Mouse (Mus musculus) heart, postnatal 25 days (tissue): ENCODE measurements around the gene Ccdc12. TPM values are rescaled to one million over a fixed set of nuclear protein-coding genes. Genes with fewer than 3 reads are reported as not detected.
A peak's percentile ranks its signal among the peaks of the same experiment; 100 is the strongest.
"Not testable (repeated sequence)": the region's sequence is repeated elsewhere in the genome, so short reads cannot be mapped to it uniquely, and the experiment has no call there.

Source experiments
- DNase-seq: peaks from one replicate; pipeline ENCODE4 v3.0.0; 2022; ENCODE audit warnings: low spot score
- intact Hi-C: fragments of 180-260 bp; cut with DNase I; formaldehyde crosslinking; loops from one replicate; pipeline ENCODE4 v1.15.1; 2025
- total RNA-seq, 2 experiments: library from RNA; stranded (reverse); gene quantifications; 2 replicates each; pipeline ENCODE4 v1.2.3; 2021

Gene Ccdc12
- total RNA-seq, 2 experiments from 2014 or later: 61.6 to 66.8 TPM

DNA sequence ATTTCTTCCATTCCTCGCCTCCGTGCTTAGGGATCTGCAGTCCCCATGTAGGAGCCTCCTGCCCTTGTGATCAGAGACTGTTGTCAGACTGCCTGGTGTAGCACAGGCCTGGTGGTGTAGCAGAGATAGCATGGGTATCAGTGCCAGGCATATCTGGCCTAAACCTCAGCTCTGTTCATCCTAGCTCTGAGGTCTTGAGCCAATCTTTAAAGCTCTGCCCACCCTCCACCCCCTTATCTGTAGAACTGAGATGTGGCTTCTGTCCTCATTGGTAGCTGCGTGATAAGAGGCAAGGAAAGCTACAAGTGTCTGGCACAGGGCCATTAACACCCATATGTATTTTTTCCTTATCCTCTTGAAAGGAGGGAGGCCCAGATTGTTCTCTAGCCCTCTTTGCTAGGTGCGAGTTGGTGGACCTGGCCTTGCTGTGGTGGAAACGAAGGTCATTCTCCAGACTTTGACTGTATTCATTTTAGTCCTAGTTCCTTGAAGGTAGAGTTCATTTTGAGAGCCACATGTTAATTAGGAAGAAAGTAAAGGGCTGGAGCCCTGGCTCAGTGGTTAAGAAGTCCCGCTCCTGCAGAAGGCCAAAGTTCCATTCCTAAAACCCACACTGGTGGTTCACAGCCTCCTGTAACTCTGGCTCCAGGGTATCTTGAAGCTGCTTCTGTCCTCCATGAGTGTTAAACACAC, 12.4 kb downstream of the Ccdc12 start:
- DNase-seq: no peak
- intact Hi-C loops: no loop called here

DNA sequence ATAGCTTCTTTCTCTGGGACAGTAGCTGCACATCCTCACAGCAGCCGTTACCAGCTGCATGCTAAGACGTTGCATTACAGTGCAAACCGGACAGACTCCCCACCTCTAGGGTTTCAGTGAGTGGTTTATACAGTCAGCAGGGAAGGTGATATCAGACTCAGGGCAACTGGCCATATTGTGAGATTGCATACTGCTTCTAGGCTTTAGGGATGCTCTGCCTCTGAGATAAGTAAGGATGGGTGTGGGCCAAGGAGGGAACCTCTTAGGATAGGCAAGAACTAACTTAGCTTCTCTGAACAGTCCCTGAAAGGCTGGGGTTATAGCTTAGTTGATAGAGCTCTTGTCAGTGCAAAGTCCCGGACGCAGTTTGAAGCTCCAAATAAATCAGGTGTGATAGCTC, 13.5 kb downstream of the Ccdc12 start:
- intact Hi-C loops: loop anchor here (2.0 kb wide), 1 partner anchor 13 kb away; the partner anchor contains the start of gene Ccdc12
- no peak for DNase-seq

GRCm38 (mm10) chr9:110672462-110673106, 16.3 kb downstream of the Ccdc12 start:
- intact Hi-C loops: loop anchor here (1.0 kb wide), 1 partner anchor 37 kb away; no protein-coding TSS in a partner anchor
- no peak for DNase-seq

DNA sequence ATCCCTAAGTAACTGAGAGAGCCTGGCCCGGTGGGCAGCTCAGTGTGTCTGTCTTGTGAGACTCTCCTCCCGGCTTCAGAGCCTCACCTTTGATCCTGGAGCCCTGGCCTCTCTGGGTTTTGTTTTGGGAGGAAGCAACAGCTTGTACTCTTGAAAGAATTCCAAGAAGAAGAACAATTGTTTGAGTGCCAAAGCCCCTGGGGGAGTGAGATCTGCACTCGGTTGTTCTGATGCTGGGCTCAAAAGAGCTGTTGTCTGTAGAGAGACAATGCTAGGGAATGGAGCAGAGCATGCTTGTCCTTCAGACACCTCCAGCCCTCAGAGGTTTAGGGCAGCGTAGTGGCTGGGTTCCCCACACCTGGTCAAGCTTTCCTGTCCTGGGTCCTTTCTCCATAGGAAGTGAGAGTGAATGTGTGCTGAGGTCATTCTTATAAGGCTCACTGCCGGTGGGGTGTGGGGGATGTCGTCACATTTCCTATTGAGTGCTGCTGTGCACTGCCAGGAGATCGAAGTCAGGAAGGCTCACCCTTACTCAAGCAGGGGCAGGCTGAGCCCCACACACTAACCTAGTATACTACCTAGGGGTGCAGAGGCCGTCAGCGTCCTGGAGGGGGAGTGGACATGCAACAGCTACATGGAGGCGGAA, 16.9 kb downstream of the Ccdc12 start:
- intact Hi-C loops: no loop called here

DNA sequence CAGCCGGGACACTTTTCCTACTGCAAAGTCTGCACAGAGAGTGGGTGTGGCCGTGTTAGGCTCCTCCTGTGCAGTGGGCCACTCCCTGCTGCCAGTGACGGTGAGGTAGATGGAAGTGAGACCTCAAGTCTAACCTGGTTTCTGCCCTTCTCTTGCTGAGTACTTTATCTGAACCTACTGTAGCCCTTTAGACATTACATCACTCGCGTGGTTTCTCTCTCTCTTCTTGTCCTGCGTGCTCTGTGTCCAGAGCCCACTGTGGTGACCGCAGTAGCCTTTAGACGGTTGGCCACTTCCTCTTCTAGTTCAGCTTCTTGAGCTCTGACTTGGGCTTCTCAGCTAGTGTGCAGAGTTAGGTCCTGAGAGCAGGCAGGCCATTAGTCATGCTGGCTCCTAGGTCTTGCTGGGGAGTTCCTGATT, 20.2 kb downstream of the Ccdc12 start:
- intact Hi-C loops: no loop called here
- no peak for DNase-seq

More for the DNA sequence above, 16.9 kb downstream of the Ccdc12 start:
- DNase-seq: no peak

GRCm38 (mm10) chr9:110678886-110679285, 22.6 kb downstream of the Ccdc12 start:
- DNase-seq: no peak
- intact Hi-C loops: no loop called here

DNA sequence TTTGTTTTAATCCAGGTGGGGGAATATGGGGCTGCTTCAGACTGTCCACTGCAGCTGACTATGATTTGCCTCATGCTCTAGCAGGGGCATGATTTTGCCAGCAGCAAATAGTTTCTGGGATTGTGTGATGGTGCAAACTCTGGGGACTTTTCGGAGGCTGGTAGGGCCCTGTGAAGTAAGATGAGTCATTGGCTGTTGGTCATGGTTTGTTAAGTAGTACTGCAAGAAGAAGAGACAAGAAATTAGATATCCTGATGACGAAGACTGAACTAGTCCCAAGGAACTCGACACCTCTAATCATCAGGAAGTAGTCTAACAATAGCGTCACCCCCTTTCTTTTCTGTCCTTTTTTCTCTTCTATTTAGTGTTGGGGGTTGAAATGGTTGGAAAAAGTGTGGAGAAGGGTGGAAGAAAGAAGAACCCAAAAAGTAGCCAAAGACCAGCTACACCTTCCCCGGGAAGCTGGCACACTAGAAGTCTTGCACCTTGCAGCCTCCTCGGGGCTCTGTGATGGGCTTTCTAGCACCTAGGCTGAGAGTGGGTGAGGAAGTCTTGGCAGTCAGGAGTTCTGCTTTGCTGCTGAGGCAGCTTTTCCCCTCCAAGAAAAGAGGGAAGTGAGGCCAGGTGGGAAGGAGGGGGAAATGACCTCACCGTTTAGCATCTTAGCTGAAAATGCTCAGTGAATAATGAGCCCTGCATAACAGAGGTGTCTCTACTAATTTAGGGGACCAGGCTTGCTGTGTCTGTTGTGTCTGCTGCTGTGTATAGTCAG, 24.6 kb downstream of the Ccdc12 start:
- DNase-seq: no peak
- intact Hi-C loops: no loop called here

- no peak for DNase-seq
- intact Hi-C loops: no loop called here
These were observed 25.5 kb downstream of the Ccdc12 start for GRCm38 (mm10) chr9:110681817-110682216.

GRCm38 (mm10) chr9:110682255-110682654, 26.0 kb downstream of the Ccdc12 start:
- DNase-seq: no peak
- intact Hi-C loops: no loop called here

DNA sequence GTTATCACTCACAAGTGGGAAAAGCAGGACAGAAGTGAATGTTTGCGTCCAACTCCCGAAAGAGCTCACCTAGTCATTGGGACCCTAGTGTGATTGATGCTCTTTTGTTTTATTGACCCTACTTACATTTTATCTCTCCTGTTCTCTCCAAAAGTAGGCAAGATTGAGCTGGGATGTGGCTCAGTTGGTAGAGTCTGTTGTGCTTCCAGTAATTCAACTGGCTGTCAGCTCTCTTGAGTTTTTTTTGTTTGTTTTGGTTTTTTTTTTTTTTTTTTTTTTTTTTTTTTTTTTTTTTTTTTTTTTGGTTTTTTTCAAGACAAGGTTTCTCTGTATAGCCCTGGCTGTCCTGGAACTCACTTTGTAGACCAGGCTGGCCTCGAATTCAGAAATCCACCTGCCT, 26.4 kb downstream of the Ccdc12 start:
- intact Hi-C loops: not testable (repeated sequence)

GRCm38 (mm10) chr9:110683574-110684099, 27.3 kb downstream of the Ccdc12 start:
- intact Hi-C loops: no loop called here
- no peak for DNase-seq

More for the DNA sequence above, 26.4 kb downstream of the Ccdc12 start:
- DNase-seq: not testable (repeated sequence)

- peak; percentile 39 for DNase-seq
- intact Hi-C loops: no loop called here
These were observed 28.0 kb downstream of the Ccdc12 start for GRCm38 (mm10) chr9:110684100-110684831.

GRCm38 (mm10) chr9:110685187-110685586, 28.9 kb downstream of the Ccdc12 start:
- no peak for DNase-seq
- intact Hi-C loops: no loop called here

- intact Hi-C loops: no loop called here
These were observed 29.3 kb downstream of the Ccdc12 start for GRCm38 (mm10) chr9:110685591-110685990.

DNA sequence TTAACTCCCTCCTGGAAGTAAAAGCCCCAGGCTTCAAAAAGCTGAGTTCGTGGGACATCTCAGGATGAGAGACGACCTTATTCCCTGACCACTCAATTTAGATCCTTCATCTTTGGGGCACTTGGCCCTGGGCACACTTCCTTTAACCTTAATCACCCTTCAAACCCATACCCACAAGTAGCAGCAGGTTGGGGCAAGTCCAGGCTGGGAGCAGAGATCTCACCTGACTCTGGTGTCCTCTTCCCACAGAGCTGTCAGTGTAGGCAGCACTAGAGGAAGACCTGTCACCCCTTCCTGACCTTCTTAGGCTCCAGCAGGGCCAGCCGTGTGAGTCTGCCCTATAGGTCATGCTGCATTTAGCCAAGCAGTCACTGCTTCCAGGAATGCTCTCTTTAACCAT, 30.2 kb downstream of the Ccdc12 start:
- intact Hi-C loops: no loop called here
- no peak for DNase-seq

More at GRCm38 (mm10) chr9:110685591-110685990, 29.3 kb downstream of the Ccdc12 start:
- no peak for DNase-seq

DNA sequence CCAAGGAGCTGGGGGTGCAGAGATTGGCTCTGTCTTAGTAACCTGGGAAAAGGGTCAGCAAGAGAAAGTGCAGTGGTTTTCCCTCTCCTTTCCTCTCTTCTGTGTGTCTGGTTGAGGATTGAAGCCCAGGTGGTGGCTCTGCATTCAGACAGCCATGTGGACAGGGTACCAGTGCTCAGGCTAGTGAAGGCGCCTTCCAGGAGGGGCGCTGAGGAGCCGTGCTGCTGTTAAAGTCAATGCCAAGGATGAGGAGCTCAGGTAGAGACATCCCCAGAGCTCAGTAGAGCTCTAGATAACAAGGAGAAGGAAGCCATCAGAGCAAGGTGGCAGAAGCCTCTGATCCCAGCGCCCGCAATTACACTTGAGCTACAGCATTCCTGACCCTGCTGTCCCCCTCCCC, 30.8 kb downstream of the Ccdc12 start:
- DNase-seq: no peak
- intact Hi-C loops: no loop called here

- no peak for DNase-seq
- intact Hi-C loops: no loop called here
These were observed 31.5 kb downstream of the Ccdc12 start for GRCm38 (mm10) chr9:110687846-110688245.

- DNase-seq: no peak
- intact Hi-C loops: no loop called here
These were observed 33.0 kb downstream of the Ccdc12 start for GRCm38 (mm10) chr9:110689261-110689779.

GRCm38 (mm10) chr9:110695165-110695755, 39.0 kb downstream of the Ccdc12 start:
- DNase-seq: no peak
- intact Hi-C loops: no loop called here
